Mouse (Mus musculus): ENCODE results near the gene Tmem140.

Gene Tmem140

GRCm38 (mm10) chr6:34907696-34908260, 44.8 kb downstream of the Tmem140 start:
- DNase-seq (ENCODE audit: low read depth, low spot score), result no peak

GRCm38 (mm10) chr6:34909631-34910345, 46.8 kb downstream of the Tmem140 start:
- no peak for DNase-seq (ENCODE audit: low read depth, low spot score)

- peak; percentile 98 for DNase-seq (ENCODE audit: low read depth, low spot score)
These were observed 47.6 kb downstream of the Tmem140 start, which contains the start of gene Wdr91 for GRCm38 (mm10) chr6:34910371-34911219. Wdr91 (minus strand) TSS chr6:34910876.

- DNase-seq (ENCODE audit: low read depth, low spot score), result no peak
These were observed 50.5 kb downstream of the Tmem140 start for GRCm38 (mm10) chr6:34913341-34914040.

- no peak for DNase-seq (ENCODE audit: low read depth, low spot score)
These were observed 51.5 kb downstream of the Tmem140 start for GRCm38 (mm10) chr6:34914462-34914861.

GRCm38 (mm10) chr6:34919146-34919545, 56.2 kb downstream of the Tmem140 start:
- DNase-seq (ENCODE audit: low read depth, low spot score), result no peak

GRCm38 (mm10) chr6:34919956-34920355, 57.0 kb downstream of the Tmem140 start, which contains the start of gene Stra8:
Stra8 (plus strand) TSS chr6:34920163.
- DNase-seq (ENCODE audit: low read depth, low spot score), result no peak

- DNase-seq (ENCODE audit: low read depth, low spot score), result no peak
These were observed 57.7 kb downstream of the Tmem140 start for GRCm38 (mm10) chr6:34920631-34921030.

- peak; percentile 69 for DNase-seq (ENCODE audit: low read depth, low spot score)
These were observed 59.0 kb downstream of the Tmem140 start for GRCm38 (mm10) chr6:34921941-34922340.
